Mouse (Mus musculus): ENCODE results near the gene Gstt3. TPM values are rescaled to one million over a fixed set of nuclear protein-coding genes. Genes with fewer than 3 reads are reported as not detected.

Gene Gstt3
- 1.6 TPM in 1 of 2 replicates, not detected in the other for polyA plus RNA-seq (2012; ENCODE audit: insufficient read depth, low replicate concordance)

DNA sequence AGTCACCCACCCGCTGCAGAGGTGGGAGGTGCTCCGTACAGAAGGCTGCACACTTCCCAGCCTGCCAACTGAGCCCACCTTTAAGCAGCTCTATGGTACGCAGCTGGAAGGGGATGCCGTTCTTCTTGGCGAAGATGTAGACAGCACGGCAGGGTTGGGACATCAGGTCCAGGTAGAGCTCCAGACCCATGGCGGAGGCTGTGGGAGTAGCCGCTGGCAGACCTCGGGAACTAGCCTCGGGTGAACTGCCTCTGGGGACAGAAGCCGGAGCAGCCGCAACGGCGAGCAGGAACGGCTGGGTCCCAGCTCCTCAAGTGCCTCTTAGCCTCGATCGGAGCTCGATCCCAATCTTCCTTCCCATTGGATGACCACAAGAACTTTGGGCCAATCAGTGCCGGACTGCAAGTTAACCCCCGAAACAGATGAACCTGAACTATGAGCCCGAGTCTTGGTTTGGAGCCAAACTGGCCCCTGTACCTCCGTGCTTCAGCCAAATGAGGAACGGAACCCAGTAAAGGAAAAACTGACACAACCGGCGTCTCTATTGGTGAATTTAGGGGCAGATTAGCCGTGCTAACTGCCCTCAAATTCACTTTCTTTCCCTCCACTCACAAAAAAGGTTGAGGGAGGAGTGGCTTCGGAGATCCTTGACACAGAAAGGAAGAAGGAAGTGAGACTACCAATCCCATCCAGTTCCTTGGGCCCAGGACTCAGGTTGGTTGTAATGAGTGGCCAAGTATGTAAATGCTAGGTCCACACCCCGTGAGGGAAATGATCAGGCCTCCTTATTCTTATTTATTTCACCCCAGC is at the start of gene Gstt3, which contains the start of gene Gm20441:
Gstt3 (minus strand) TSS at position 646 of the 810 bp plus-strand sequence.
Gm20441 (minus strand) TSS at position 186 of the 810 bp plus-strand sequence.
- Histone ChIP-seq H3K4me3 (replicated peaks) (peak within 1 kb of the TSS; percentile 95), H3K9me3 (no peaks in the 10 kb centered on the region), H3K4me1 (peaks cover 21% of the 10 kb centered on the region), H3K36me3 (replicated peaks; ENCODE audit: low read length) (no peaks in the 10 kb centered on the region), H3K27me3 (replicated peaks) (peaks cover 48% of the 10 kb centered on the region)
- TF ChIP-seq GATA1 (IDR thresholded peaks at IDR 0.05; ENCODE audit: borderline replicate concordance, low read length) (no peak), FLI1 (IDR thresholded peaks at IDR 0.05; ENCODE audit: low read length) (no peak)

DNA sequence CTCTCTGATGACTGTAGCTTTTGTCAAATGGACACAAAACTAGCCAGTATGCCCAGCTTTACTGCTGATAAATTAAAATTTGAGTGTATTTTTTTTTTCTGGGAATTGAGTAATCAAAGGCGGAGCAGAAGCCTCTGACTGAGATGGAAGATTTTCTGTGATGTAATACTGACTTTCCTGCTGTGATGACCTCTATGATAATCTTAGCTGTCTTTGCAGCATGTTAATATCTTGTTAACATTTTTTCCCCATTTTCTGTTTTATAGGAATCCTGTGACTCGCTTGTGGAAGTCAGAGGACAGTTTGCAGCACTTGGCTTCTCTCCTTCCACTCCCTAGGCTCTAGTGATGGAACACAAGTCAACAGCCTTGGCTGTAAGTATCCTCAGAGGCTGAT is 49.1 kb upstream of the Gstt3 start:
- no peaks in the 10 kb centered on the region for H3K36me3 ChIP-seq (replicated peaks; ENCODE audit: low read length)
- peaks cover 12% of the 10 kb centered on the region for H3K27me3 ChIP-seq (replicated peaks)

GRCm38 (mm10) chr10:75829529-75830274 is 48.5 kb upstream of the Gstt3 start:
- TF ChIP-seq FLI1 (IDR thresholded peaks at IDR 0.05; ENCODE audit: low read length): no peak
- TF ChIP-seq GATA1 (IDR thresholded peaks at IDR 0.05; ENCODE audit: borderline replicate concordance, low read length): no peak
- peaks cover 12% of the 10 kb centered on the region for H3K27me3 ChIP-seq (replicated peaks)
- no peak overlapping the region for H3K4me3 ChIP-seq (replicated peaks)
- H3K4me1 ChIP-seq: peaks cover 28% of the 10 kb centered on the region
- H3K9me3 ChIP-seq: peaks cover 13% of the 10 kb centered on the region
- no peaks in the 10 kb centered on the region for H3K36me3 ChIP-seq (replicated peaks; ENCODE audit: low read length)

More for the DNA sequence above, 49.1 kb upstream of the Gstt3 start:
- TF ChIP-seq FLI1 (IDR thresholded peaks at IDR 0.05; ENCODE audit: low read length): no peak
- H3K4me1 ChIP-seq: peaks cover 33% of the 10 kb centered on the region
- H3K9me3 ChIP-seq: 0 out of 2 replicates have a peak, but pooled peaks cover 8% of the 10 kb centered on the region
- H3K4me3 ChIP-seq (replicated peaks): no peak overlapping the region

DNA sequence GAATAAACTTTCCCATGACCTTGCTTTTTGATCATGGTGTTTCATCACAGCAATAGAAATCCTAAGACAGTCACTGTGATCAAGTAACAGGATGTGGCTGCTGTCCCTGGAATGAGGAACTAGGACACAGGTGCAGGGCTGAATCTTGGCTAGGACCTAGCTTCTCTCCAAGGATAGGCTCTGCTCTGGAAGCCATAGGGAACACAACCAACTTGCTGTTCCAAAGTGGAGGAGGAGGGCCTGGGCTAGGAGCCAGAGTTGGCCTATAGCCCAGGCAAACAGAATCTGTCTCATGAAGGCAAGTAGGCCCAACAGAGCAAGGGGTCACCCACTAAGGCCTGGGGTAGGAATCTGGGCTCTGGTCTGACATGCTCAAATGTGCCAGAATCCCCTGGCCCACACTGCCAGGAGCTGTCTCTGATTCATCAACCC is 47.3 kb upstream of the Gstt3 start:
- Histone ChIP-seq H3K36me3 (replicated peaks; ENCODE audit: low read length) (no peaks in the 10 kb centered on the region), H3K27me3 (replicated peaks) (peaks cover 4% of the 10 kb centered on the region), H3K9me3 (peaks cover 22% of the 10 kb centered on the region), H3K4me1 (peaks cover 19% of the 10 kb centered on the region), H3K4me3 (replicated peaks) (no peak overlapping the region)
- no peak for TF ChIP-seq FLI1 (IDR thresholded peaks at IDR 0.05; ENCODE audit: low read length)
- TF ChIP-seq GATA1 (IDR thresholded peaks at IDR 0.05; ENCODE audit: borderline replicate concordance, low read length): no peak

- peaks cover 4% of the 10 kb centered on the region for H3K27me3 ChIP-seq (replicated peaks)
- TF ChIP-seq FLI1 (IDR thresholded peaks at IDR 0.05; ENCODE audit: low read length): no peak
- no peak for TF ChIP-seq GATA1 (IDR thresholded peaks at IDR 0.05; ENCODE audit: borderline replicate concordance, low read length)
- no peak overlapping the region for H3K4me3 ChIP-seq (replicated peaks)
- H3K4me1 ChIP-seq: peaks cover 18% of the 10 kb centered on the region
- H3K36me3 ChIP-seq (replicated peaks; ENCODE audit: low read length): no peaks in the 10 kb centered on the region
- peaks cover 22% of the 10 kb centered on the region for H3K9me3 ChIP-seq
Observed at GRCm38 (mm10) chr10:75827668-75828360, 46.6 kb upstream of the Gstt3 start.

GRCm38 (mm10) chr10:75824530-75824929 is 43.3 kb upstream of the Gstt3 start:
- TF ChIP-seq FLI1 (IDR thresholded peaks at IDR 0.05; ENCODE audit: low read length): no peak
- no peak for TF ChIP-seq GATA1 (IDR thresholded peaks at IDR 0.05; ENCODE audit: borderline replicate concordance, low read length)
- no peak overlapping the region for H3K4me3 ChIP-seq (replicated peaks)
- peaks cover 15% of the 10 kb centered on the region for H3K27me3 ChIP-seq (replicated peaks)
- peaks cover 22% of the 10 kb centered on the region for H3K9me3 ChIP-seq
- H3K4me1 ChIP-seq: peaks cover 18% of the 10 kb centered on the region
- no peaks in the 10 kb centered on the region for H3K36me3 ChIP-seq (replicated peaks; ENCODE audit: low read length)

GRCm38 (mm10) chr10:75823782-75824181 is 42.6 kb upstream of the Gstt3 start:
- peaks cover 16% of the 10 kb centered on the region for H3K4me1 ChIP-seq
- TF ChIP-seq FLI1 (IDR thresholded peaks at IDR 0.05; ENCODE audit: low read length) (no peak), GATA1 (IDR thresholded peaks at IDR 0.05; ENCODE audit: borderline replicate concordance, low read length) (no peak)
- H3K36me3 ChIP-seq (replicated peaks; ENCODE audit: low read length): no peaks in the 10 kb centered on the region
- peaks cover 22% of the 10 kb centered on the region for H3K9me3 ChIP-seq
- peaks cover 21% of the 10 kb centered on the region for H3K27me3 ChIP-seq (replicated peaks)
- no peak overlapping the region for H3K4me3 ChIP-seq (replicated peaks)

DNA sequence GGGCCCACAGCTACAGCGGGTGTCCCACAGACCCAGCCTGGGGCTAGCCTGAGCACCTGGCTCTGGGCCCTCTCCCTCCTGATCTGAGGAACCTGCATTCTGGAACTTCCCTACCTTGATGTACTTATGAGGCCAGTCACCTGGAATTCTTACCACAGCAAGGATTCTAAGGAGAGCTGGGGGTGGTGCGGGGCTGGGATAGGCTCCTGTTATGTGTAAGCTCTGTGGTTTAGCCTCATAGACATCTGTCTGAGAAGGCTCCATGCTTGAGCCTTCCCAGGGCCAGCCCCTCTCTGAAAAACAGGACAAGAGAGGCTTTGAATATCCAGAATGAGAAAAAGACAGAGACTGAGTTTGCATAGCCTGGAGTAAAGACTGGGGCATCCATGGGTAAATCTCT is 41.2 kb upstream of the Gstt3 start, which contains the start of gene Gstt4:
Gstt4 (minus strand) TSS at position 101 of the 400 bp plus-strand sequence.
- Histone ChIP-seq H3K4me3 (replicated peaks) (no peak within 1 kb of the TSS), H3K9me3 (peaks cover 14% of the 10 kb centered on the region), H3K36me3 (replicated peaks; ENCODE audit: low read length) (no peaks in the 10 kb centered on the region), H3K4me1 (peaks cover 7% of the 10 kb centered on the region), H3K27me3 (replicated peaks) (peaks cover 24% of the 10 kb centered on the region)
- no peak for TF ChIP-seq FLI1 (IDR thresholded peaks at IDR 0.05; ENCODE audit: low read length)
- TF ChIP-seq GATA1 (IDR thresholded peaks at IDR 0.05; ENCODE audit: borderline replicate concordance, low read length): no peak

- peaks cover 29% of the 10 kb centered on the region for H3K27me3 ChIP-seq (replicated peaks)
- H3K9me3 ChIP-seq: peaks cover 10% of the 10 kb centered on the region
- peaks cover 3% of the 10 kb centered on the region; the same call in 1 of the 2 replicates for H3K4me1 ChIP-seq
- no peaks in the 10 kb centered on the region for H3K36me3 ChIP-seq (replicated peaks; ENCODE audit: low read length)
- TF ChIP-seq FLI1 (IDR thresholded peaks at IDR 0.05; ENCODE audit: low read length) (no peak), GATA1 (IDR thresholded peaks at IDR 0.05; ENCODE audit: borderline replicate concordance, low read length) (no peak)
- H3K4me3 ChIP-seq (replicated peaks): no peak overlapping the region
Observed at GRCm38 (mm10) chr10:75819882-75820281, 38.7 kb upstream of the Gstt3 start.

Data from megakaryocyte, embryonic 14.5 days (primary cell).